Mouse (Mus musculus): ENCODE measurements at regions not wholly inside any gene's neighbourhood (a gene's known extent, or its start where the extent isn't known, plus 50 kb on each side); places are given as distances from the start of the nearest gene placed in this dataset.

DNA sequence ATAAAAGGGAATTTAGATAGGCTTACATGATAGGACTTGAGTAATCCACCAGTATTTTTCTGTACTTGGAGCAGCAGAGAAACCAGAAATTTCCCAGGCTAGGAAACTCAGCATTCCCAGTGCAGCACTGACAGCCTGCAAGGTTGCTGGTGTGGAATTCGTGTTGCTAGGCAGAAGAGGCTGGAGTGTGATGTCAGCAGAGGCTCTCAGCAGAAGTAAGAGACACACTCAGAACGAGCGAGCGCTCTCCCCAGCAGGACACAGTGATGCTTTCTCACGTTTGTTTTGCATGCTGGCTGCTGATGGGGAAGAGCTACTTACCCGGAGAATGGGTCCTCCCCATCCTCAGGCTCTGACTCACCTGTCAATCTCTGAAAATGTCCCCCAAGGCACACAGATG lies 104.7 kb downstream of the Dusp6 start:
- DNase-seq (ENCODE audit: low read depth, low spot score), result no peak

DNA sequence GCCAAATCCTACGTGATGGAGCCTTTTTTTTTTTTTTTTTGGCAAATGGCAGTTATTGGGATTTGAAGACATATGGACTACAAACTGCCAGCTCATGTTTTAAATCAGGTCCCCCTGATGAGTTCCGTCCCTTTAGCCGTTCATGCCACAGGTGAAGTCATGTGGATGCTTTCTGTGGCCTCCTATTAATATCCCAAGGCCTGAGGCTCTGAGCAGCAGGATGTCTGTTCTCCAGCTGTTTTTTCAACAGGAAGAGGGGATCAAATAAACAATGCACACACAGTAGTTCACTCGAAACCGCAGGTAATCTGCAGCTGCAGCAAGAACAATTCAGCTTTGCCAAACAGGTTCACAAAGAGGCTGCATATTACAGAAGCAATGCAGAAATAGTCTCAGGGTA lies 112.1 kb downstream of the Dusp6 start:
- DNase-seq (ENCODE audit: low read depth, low spot score), result no peak

DNA sequence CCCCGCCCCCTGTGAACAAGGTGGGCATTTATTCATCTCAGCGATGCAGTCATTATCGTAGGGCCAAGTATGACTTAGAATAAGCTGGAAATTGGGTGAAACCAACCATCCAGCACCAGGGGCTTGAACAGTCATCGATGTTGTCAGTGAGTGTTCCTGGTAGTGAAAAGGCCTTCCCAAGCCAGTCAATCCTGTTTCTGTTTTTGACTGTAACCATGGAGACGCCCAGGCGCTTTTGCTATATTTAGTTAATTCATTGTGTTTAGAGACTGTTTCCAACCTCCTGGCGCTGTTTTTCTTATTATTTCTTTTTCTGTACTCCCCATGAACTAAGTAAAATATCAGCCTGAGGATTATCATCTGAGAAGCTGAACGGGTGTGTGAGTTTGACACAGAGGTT lies 113.4 kb downstream of the Dusp6 start:
- no peak for DNase-seq (ENCODE audit: low read depth, low spot score)

DNA sequence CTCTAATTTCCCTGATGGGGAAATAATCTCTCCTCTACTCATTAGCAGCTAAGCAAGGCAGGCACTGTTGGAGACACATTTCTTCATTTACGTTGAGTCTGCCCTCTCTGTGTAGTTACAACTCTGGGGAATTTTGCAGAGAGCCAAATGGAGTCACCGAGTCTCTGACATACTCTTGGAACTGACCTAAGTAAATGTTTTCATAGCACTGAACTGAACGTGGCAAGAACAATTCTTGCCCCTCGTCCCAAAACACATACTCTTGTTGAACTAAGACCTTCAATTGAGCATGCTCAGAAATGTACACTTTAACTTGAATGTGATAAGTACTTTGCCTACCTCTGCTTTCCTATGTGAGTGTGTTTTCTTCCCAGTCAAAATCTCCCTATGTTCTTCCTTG lies 114.5 kb downstream of the Dusp6 start:
- no peak for DNase-seq (ENCODE audit: low read depth, low spot score)

DNA sequence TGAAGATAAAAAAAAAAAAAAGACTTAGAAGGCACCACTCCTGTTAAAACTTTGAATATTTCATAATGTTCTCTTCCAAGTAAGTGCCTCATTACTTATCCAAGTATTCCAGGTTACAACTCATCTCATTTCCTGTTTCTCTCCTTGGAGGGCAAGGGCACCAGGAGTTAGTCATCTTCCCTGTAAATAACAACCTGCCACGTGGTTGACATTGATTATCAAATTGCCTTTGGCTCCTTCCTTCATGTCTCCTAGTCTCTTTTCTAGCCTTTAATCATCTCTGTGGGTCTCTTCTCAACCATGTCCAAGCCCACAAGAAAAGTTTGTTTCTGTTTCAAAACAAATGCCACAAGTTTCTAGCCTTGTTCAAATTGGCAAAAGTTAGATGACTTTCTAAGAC lies 116.1 kb downstream of the Dusp6 start:
- no peak for DNase-seq (ENCODE audit: low read depth, low spot score)

DNA sequence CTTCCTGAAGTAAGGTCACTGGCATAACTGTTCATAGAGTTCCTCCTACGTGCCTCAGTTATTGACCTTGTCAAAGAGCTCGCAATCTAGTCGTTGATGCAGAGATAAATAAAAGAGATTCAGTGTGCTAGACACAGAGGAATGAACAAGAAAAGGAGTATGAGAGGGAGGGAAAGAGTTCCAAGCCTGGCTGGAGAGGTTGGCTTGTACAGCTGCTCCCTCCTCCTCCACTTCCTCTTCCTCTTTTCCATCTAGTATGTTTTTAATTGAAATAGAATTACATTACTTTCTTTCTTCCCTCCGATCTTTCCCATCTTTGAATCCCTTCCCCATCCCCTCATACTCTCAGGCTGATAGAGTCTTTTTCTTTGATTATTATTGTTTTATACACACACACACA lies 117.1 kb downstream of the Dusp6 start:
- no peak for DNase-seq (ENCODE audit: low read depth, low spot score)

DNA sequence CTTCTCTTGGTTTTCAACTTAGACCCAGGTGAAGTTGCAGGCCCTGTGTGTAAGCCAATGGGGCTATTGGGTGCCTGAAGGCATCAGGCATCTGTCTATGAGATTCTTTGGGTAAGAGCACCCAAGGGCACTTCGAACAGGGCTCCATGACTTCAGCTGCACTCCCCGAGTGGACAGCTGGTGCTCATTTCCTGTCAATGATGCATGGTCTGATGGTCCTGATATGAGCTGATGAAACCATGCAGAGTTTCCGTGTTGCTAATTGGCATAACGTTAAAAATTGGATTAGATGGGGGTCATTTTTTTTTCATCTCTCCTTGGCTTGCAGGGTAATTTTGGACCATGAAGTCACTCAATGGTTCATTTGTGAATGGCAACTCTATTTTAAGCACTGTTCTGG lies 120.0 kb downstream of the Dusp6 start:
- DNase-seq (ENCODE audit: low read depth, low spot score), result no peak

DNA sequence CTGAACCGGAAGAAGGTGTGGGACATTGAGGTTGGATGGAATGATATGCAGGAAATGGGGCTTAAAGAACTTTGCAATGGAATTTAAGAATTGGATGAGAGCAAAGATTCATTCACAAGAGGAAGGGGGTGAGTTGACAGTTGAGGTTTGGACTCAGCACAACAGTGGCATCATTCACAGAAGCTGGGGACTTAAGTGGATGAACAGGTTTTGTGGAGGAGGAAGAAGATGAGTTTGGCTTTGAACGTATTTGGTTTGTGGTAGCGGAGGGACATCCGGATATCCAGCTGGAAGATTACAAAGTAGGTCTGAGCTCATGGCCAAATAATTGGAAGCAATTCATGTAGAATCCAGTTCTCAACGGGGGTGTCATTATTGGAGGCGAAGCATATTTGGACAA lies 121.3 kb downstream of the Dusp6 start:
- DNase-seq (ENCODE audit: low read depth, low spot score), result no peak

DNA sequence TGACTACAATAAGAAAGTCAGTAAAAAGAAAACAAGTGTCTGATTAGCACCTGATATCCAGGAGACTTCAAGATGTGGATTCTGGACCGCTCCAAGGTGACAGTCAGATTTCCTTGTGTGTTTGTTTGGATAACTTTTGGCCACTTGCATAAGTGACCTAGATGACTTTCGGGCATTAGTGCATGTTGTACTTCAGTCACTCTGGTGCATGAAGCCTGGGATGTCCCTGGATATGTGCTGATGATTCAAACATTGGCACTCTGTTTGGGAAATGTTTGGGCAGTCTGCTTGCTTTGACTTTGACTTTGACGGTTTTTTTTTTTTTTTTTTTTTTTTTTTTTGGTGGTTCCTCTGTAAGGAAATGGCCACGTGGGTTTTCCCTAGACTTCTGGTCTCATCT lies 121.8 kb downstream of the Dusp6 start:
- DNase-seq (ENCODE audit: low read depth, low spot score), result no peak

DNA sequence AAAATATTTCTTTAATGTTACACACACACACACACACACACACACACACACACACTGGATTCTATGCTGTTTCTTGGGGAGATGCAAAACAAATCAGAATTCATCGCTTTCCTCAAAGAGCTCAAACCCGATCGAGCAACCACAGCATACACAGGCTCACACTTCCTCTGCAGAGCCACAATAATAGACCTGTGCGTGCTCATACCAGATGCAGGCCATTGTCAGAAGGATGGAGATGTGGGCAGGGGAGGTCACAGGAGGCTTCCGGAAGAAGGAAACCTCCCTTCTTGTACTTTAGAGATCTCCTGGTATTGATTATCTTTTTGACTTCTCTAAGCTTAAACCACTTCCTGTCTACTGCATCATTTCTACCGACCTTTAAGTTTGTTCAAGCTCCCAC lies 122.8 kb downstream of the Dusp6 start:
- DNase-seq (ENCODE audit: low read depth, low spot score), result no peak

DNA sequence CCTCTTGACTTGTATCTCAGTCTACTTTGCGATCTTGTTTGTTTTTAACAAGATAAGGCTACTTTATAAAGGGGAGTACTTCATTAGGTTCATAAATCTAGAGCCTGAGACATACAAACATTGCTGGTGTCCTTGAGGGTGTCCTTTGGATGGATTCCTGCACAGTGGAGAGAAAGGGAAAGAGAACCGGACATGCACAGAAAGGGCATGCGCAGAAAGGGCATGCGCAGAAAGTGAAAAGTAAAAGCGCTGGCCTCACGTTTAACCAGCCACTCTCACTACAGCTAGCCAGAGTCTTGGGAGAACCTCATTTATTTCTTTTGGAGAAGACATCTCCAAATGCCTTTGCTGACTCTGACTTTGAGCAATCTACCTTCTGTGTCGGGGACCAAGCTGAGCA lies 125.5 kb downstream of the Dusp6 start:
- DNase-seq (ENCODE audit: low read depth, low spot score), result no peak

DNA sequence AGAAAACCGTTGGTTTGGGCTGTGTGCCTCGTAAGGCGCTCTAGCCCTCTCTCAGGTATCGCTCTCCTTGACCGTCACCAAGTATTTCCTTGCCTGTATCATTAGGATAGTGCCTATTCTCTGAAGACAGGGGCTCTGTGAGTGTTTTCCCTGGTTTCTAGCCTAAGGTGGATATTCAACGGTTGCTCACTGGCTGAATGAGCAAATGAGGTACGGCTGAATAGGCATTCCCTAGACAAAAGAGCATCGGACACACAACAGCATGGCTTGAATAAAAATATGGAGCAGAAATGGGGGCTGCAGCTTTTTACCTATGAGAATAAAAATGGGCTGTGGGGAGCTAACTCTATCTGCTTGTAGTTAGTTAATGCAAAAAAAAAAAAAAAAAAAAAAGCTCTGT lies 126.0 kb downstream of the Dusp6 start:
- no peak for DNase-seq (ENCODE audit: low read depth, low spot score)

DNA sequence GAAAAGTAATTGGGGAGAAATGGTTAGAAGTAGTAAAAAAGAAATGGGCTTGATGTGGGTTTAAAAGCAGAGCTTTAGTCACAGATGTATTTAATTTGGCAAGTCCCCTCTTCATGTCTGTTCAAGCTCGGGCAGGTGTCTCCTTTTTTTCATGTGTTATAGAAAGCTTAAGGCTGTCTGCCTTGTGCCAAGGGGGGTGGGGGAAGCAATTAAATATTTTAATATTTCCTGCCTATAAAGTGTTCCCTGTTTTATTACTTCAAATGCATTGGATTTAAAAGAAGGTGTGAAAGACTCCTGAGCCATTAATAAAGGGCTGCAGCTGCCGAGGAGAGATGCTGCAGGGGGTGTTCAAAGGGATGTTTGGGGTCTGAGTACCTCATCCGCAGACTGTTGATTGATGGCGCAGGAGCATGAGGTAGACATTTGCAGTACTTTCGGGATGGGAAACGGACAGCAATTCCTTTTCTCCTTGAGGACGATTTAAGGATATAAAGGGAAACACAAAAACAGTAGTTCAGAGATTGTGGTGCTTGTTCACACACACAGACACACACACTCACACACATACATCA lies 127.7 kb downstream of the Dusp6 start:
- DNase-seq (ENCODE audit: low read depth, low spot score), result no peak

DNA sequence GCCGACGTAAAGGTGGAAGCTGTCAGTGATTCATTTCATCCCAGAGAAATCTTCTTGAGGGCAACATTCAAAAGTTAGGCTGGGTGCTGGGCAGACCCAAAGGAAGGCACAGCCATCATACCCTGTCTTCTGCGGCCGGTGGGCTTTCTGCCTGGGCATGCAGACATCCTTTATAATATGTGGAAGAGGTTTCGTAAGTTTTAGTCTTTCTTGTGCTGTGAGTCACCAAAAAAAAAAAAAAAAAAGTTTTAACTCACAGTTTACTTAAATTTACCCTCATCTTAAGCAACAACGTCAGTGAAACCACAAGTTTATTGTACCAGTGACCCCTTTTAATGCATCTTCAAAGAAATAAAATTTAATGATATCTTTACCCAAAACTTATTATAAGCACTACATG lies 128.7 kb downstream of the Dusp6 start:
- DNase-seq (ENCODE audit: low read depth, low spot score), result no peak

DNA sequence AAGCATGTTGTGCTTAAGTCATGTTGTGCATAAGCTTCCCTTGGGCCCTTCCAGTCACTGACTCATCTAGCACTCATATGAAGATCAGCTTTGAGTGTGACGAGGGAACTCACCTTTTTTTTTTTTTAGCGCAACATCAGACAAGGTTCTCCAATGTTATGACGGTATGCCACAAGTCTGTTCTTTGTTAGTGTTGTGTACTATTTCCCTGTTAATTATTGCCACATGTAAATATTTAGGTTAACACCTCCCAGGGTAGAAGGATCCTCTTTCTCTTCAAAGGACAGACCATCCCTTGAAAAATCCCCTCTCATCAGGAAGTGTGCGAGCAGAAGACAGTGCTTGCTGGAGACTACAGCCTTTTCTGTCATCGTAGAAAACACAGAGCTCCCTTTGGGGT lies 129.9 kb downstream of the Dusp6 start:
- DNase-seq (ENCODE audit: low read depth, low spot score), result no peak

DNA sequence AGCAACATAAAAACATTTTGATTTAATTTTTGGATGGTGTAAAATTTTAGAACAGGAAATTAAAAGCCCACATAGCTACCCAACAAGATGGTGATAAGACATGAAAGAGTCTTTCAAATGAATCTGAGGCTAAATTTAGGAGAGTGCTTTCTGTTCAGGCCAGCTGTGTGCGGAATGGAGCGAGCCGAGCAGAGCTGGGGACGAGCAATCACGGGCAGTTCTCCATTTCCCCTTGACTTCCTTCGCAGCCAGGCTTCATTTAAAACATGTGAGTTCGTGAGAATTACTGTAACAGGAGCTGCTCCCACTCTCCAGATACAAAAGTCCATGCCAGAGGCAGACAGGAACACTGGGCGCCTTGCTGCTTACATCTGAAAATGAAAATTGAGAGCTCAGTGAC lies 130.5 kb downstream of the Dusp6 start:
- no peak for DNase-seq (ENCODE audit: low read depth, low spot score)

DNA sequence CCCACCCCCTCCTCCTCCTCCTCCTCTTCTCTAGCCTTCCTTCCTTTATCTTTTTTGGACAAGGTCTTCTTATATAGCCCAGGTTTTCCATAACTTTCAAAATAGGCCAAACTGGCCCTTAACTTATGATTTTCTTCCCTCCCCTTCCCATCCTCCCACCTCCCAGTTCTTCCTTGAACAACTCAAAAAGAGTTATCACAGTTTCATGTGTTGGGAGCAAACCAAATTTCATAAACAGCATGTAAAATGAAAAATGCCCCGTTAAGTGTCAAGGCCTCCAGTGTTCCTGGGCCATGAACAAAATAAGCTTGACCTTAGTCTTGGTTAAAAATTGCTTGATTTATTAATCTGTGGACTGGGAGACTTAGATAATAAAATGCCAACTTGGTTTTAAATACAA lies 132.4 kb downstream of the Dusp6 start:
- DNase-seq (ENCODE audit: low read depth, low spot score), result no peak

DNA sequence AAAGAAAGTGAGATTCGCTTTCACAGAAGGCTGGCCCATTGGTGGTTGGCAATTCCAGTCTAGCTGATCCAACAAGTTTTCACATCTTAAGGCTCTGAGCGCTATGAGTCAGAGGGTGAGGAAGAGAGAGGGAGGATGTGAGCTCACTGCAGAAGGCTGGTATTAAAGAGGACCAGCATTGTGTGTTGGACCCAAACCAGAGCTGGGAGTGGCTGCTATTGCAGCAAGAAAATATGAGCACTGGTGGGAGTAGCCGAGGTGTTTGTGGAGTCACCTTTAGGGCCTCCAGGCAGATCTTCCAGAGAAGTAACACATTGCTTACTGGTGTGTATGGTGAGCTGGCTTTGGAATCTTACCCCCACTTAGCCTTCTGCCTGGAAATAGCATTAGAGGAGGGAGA lies 133.6 kb downstream of the Dusp6 start:
- no peak for DNase-seq (ENCODE audit: low read depth, low spot score)

DNA sequence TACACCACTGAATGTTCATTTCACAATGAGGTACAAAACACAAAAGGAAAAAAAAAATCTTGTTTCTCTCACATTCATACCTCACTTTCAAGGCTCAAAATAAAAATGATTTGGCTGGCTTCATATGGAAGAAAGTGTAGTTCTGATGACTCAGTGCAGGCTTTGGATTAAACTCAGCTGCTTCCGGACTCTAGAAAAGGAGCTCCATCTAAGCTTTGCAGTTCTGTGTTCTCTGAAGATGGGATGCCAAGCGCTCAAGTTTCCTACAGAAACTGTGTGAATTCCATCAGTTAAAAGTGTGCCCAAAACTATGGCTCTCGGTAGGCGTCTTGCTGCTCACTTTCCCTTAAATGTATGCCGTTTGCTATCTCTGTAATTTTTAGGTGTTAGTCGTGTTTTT lies 137.0 kb downstream of the Dusp6 start:
- no peak for DNase-seq (ENCODE audit: low read depth, low spot score)

DNA sequence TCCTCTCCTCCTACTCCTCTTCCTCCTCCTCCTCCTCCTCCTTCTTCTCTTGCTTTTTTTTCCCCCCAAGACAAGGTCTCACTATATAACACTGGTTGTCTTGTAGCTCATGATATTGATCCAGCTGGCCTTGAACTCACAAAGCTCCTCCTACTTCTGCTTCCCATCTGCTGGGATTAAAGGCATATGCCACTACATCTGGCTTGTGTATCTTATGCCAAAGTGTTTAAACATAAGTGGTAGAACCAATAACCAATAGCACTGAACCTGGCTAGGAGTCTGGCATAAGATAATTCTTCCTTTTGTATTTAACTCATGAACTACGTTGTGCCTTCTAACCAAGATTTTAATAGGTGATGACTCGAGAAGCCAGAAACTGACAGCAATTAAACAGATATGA lies 143.7 kb downstream of the Dusp6 start:
- DNase-seq (ENCODE audit: low read depth, low spot score), result no peak

DNA sequence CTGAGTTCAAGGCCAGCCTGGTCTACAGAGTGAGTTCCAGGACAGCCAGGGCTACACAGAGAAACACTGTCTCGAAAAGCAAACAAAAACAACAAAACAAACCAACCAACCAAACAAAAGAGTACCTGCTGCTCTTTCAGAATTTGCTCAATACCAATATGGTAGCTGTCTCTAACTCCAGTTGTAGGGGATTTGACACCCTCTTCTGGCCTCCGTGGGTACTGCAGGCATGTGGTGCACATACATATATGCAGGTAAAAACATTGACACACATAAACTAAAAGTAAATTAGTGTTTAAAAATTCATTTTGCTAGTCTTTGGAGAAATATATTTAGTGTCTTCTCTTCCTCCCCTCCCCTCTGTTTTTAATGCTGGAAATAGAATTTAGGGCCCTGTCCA lies 145.8 kb downstream of the Dusp6 start:
- peak; percentile 76 for DNase-seq (ENCODE audit: low read depth, low spot score)

DNA sequence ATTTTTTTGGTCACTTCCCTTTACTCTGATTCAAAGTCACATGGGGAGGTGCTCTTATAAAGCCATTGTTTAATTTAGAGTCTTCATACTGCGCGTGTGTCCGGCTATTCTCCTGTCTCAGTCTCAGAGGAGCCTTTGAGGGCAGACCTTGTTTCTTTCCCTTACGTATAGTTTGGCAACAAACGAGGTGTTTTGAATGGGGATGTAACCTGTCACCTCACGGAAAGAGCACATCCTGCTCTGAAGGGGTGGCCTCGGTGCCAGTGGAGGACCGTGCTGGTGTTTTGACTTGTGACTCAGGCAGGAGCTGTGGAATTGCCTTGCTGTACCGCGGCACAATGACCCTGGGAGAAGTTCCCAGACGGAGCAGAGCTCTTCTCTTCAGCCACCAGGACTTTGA lies 146.7 kb downstream of the Dusp6 start:
- DNase-seq (ENCODE audit: low read depth, low spot score), result no peak

DNA sequence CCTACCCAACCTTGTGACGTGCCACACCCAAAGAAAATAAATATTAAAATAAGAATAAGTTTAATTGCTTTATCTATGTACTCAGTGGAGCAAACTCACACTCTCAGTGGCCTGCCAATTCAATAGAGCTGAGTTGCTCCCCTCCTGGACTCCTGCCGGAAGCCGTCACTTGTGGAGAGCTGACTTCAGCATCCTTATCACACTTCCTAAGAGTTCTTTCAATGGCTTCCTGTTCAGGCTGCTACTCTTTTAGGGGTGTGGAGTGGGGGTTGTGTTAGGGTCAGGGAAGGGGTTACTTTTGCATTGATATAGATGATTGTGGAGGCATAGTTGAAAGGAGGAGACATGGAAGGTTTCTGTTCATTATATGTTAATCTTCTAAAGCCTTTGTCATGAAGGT lies 147.7 kb downstream of the Dusp6 start:
- DNase-seq (ENCODE audit: low read depth, low spot score), result no peak

DNA sequence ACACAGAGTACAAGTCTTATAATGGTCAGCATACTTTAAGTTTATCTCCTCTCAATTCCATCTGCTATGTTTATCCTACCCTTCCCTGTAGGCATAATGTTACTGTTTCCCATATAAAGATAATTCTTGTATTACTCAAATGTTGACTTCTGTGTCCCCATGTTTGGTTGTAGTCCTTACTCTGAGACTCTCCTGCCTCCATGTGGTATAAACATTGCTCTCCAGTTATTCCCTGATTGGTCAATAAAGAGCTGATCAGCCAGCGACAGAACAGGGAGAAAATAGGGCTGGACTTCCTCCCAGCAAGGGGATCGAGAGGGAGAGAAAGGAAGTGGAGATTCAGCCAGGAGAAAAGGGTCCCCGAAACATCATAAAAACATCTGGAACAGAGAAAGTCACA lies 150.4 kb downstream of the Dusp6 start:
- DNase-seq (ENCODE audit: low read depth, low spot score), result no peak

DNA sequence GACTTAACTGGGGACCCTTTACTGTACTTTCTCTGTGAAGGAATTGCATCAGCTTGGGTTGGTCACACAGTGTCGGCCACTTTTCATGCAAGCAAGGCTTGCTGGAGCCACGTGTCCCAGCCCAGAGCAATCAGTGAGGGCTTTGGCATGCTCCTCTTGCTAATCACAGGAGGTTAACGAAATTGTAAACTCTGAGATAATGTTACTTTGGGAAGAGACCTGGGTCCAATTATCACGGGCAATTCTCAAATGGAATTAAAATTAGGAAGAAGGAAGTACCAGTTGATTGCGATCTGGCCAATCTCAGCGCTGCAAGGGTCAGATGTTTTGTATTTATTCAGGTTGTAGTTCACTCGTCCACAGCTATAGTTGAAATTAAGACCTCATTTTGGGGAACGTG lies 153.2 kb downstream of the Dusp6 start:
- no peak for DNase-seq (ENCODE audit: low read depth, low spot score)

Measured in ZHBTc4 (cell line).